Mouse (Mus musculus) layer of hippocampus, postnatal 14 days (tissue): ENCODE measurements around the gene Slc22a15. TPM values are rescaled to one million over a fixed set of nuclear protein-coding genes. Genes with fewer than 3 reads are reported as not detected.

Source experiments
- DNase-seq, 2 experiments: peaks; one replicate each; pipeline ENCODE4 v3.0.0; 2021 to 2022; ENCODE audit warnings: low spot score in 2 of 2, mixed read lengths in 1 of 2
- long read RNA-seq, 2 experiments: library from polyadenylated mRNA; stranded (forward); transcript quantifications; one replicate each; pipeline ENCODE4 v2.0.0; 2021
- total RNA-seq, 2 experiments: library from RNA; stranded (reverse); gene quantifications; 2 replicates each; pipeline ENCODE4 v1.2.3; 2021

The Slc22a15 gene
- 10 to 100 TPM; 10.6 to 12.3 TPM for total RNA-seq
- long read RNA-seq, experiment 1, full-length matches to known transcripts, result 3 of 4 reads
- long read RNA-seq, experiment 1, partial matches to known transcripts, result 0 of 4 reads
- long read RNA-seq, experiment 1, other reads (novel, unspliced or antisense), result 1 of 4 reads
- long read RNA-seq, experiment 2, full-length matches to known transcripts, result 2 of 5 reads
- long read RNA-seq, experiment 2, partial matches to known transcripts, result 0 of 5 reads
- long read RNA-seq, experiment 2, other reads (novel, unspliced or antisense), result 3 of 5 reads

- DNase-seq, result peak; percentile 36 to 50
Measured at GRCm38 (mm10) chr3:101923843-101924740, at the start of gene Slc22a15. Gene Slc22a15, minus strand, starts transcription at chr3:101924453.

GRCm38 (mm10) chr3:101966825-101967558 lies 42.7 kb upstream of the Slc22a15 start:
- no peak for DNase-seq

GRCm38 (mm10) chr3:101964352-101964751 lies 40.1 kb upstream of the Slc22a15 start:
- no peak for DNase-seq

GRCm38 (mm10) chr3:101963501-101963900 lies 39.2 kb upstream of the Slc22a15 start:
- no peak for DNase-seq

DNA sequence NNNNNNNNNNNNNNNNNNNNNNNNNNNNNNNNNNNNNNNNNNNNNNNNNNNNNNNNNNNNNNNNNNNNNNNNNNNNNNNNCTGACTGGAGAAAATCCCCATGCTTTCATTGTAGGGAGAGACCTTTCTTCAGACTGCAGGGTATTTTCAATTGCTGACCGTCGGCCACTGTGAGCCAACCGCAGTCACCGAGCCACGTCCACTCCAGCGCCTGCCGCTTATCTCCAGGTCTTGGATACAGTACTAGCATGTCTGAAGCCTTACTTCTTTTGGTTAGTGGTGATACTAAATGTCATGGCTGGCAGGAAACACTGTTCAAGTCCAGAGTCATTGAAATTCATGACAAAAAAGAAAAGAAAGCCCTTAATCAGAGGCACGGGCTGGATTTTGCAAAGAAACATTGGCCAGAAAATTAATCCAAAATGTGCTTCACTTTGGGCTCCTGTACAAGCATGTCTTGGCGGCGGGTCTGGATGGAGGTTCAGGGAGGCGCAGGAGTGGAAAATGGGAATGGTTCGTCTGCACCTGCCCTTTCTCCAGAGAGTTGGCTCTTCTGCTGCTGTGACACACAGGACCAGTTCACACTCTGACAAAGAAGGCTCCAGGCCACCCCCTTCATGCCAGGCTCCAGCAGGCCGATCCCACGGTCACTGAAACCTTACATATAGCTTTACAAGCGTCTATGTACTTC lies 37.0 kb upstream of the Slc22a15 start:
- DNase-seq, result peak in 1 of 2 experiments; percentile 48

GRCm38 (mm10) chr3:101958047-101958446 lies 33.8 kb upstream of the Slc22a15 start:
- no peak for DNase-seq

DNA sequence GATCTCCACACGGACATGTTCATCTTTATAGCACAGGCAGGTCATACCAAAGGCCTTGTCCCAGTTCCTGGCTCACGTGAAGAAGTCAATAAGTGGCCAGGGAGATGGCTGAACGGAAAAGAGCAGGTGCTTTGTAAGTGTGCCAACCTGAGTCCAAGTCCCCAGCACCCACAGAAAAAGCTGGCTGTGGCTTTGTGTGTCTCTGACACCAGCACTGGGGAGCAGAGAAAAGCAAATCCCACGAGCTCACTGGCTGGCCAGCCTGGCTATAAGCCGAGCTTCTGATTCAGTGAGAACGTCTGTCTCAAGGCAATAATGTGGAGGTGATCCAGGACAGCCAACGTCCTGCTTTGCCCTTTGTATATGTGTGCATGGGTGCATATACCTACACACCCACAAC lies 29.3 kb upstream of the Slc22a15 start:
- DNase-seq, result no peak

DNA sequence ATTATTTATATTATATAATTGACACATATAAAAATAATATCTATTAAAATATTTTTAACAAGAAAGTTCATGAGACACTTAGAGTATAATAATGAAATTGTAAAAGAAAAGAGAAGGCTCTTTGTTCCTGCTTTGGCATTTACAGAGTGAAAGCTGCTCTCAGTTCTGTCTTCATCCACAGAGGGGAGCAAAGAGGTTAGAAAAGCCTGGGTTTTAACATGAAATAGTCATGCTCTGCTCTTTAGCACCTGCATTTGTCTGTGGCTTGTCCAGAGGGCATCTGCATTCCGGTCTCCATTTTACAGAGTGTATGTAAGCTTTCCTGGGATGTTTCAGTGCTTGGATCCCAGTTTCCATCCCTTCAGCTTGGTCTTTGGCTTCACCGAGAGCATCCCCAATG lies 28.3 kb upstream of the Slc22a15 start:
- DNase-seq, result peak in 1 of 2 experiments; percentile 31

- no peak for DNase-seq
Measured at GRCm38 (mm10) chr3:101948572-101948971, 24.3 kb upstream of the Slc22a15 start.

DNA sequence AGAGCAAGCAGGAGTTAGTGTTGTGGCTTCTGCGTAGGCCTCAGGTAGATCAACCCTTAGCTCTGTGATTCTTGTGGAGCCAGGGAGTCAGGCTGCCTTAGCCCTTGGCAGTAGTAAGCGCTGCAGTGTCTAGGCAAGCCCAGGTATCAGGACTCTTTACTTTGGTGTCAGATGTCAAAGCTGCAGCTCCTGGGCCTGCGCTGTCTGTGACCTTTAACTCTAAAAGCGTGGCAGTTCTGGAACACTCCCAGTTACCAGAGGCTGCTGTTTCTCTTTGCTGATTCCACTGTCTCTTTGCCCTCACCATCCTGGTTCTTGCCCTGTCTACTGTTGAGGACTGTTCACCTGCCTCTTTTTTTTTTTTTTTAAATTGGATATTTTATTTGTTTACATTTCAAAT lies 23.0 kb upstream of the Slc22a15 start:
- no peak for DNase-seq

GRCm38 (mm10) chr3:101945257-101945656 lies 21.0 kb upstream of the Slc22a15 start:
- DNase-seq, result no peak

DNA sequence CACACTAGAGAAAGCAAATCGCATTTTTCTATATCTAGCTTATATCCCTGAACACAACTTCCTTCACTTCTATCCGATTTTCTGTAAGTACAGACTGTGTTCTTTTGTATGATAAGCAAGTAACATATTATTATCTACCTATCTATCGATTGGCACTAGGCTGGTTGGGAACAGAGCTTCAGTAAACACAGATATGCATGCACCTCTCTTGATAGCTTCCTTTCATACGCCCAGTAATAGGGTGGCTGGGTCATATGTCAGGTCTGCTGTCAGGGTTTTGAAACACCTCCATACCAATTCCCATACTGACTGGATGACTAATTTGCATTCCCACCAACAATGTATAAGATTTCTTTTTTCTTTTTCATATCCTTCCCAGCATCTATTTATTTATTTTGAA lies 16.2 kb upstream of the Slc22a15 start:
- no peak for DNase-seq

GRCm38 (mm10) chr3:101939865-101940264 lies 15.6 kb upstream of the Slc22a15 start:
- no peak for DNase-seq

GRCm38 (mm10) chr3:101939152-101939551 lies 14.9 kb upstream of the Slc22a15 start:
- no peak for DNase-seq

DNA sequence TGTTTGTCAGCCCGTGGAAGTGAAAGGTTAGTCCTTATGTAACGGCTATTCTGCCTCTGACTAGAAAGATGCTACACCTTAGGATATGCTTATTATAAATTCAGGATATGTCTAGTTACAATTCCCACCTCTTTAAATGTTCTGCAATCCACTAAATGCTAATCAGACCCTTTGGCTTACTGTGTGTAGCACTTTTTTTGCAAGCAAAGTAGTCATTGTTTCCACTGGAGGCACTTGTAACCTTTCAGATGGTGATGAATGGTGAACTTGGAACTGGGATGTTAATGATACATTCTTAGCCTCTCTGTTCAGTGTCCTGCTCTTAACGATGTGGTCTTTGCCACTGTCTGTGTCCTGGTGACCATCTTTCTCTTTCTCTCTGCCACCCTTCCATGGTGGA lies 12.1 kb upstream of the Slc22a15 start:
- no peak for DNase-seq

DNA sequence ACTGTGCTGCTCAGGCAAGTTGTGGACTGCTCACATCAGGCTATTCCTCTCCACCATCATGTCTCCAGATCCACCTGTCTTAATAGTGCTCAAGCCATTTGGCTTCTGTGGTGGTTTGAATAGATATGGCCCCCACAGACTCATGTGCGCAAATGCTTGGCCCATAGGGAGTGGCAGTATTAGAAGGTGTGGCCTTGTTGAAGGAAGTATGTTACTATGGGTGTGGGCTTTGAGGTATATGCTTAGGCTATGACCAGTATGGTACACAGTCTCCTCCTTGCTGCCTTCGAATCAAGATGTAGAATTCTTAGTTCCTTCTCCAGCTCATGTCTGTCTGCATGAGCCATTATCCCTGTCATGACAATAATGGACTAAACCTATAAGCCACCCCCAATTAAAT lies 9.6 kb upstream of the Slc22a15 start:
- DNase-seq, result no peak

- no peak for DNase-seq
Measured at GRCm38 (mm10) chr3:101929105-101929876, 5.0 kb upstream of the Slc22a15 start.

DNA sequence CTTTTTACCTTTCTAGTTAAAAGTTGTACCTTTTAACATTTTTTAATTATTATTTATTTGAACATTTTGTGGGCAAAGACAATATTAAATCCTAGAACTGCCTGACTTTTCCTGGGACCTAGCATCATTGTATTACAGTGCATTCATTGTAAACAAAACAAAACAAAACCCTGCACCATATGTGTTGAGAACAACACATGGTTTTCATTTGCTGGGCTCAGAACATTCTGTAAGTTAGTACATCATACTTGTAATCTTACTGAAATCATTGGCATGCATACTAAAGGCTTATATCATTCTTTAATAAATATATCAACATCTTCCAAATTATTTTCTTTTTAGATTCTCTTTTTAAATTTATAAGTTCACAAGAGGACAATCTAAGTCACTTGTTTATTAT lies 2.4 kb upstream of the Slc22a15 start:
- DNase-seq, result no peak

- no peak for DNase-seq
Measured at GRCm38 (mm10) chr3:101925663-101926062, 1.4 kb upstream of the Slc22a15 start.

DNA sequence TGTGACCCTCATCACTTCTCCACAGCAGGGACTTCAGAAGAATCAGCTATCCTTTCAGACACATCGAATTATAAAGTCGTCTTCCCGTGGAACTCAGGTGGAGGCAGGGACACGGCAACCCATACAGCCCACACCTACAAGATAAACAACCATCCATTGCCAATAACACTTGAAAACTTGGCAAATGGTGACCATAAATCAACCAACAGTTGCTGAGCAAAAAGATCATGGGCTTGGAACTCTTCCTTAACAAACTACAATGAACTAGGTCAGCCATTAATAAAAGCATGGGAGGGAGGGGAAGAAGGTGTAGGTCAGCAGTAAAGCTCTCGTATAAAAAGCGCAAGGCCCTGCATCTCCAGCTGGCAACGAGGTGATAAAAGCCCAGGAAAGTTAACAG lies 1.9 kb downstream of the Slc22a15 start:
- DNase-seq, result no peak
